Mouse (Mus musculus) MEL (cell line): ENCODE measurements at regions not wholly inside any gene's neighbourhood (a gene's known extent, or its start where the extent isn't known, plus 50 kb on each side); places are given as distances from the start of the nearest gene placed in this dataset.

Experiments
- BHLHE40 ChIP-seq: IDR thresholded peaks from 2 replicates; pipeline ENCODE4 v1.6.1; 2012; ENCODE audit warnings: low read depth, mild to moderate bottlenecking, inconsistent platforms, low read length, improper control_type of control experiment, borderline replicate concordance
- CHD1 ChIP-seq: IDR thresholded peaks from 2 replicates; pipeline ENCODE4 v1.6.1; 2012; ENCODE audit warnings: low read depth, mild to moderate bottlenecking, inconsistent platforms, low read length, improper control_type of control experiment
- CHD2 ChIP-seq: IDR thresholded peaks from 2 replicates; pipeline ENCODE4 v1.6.1; 2011; ENCODE audit warnings: low read length, improper control_type of control experiment
- CTCF ChIP-seq, 3 experiments: IDR thresholded peaks in 2 of 3; conservative IDR thresholded peaks in 1 of 3; 2 replicates each; pipeline ENCODE4 v1.5.1; 2011 to 2012; ENCODE audit warnings: low read length in 3 of 3, low read depth in 2 of 3, mild to moderate bottlenecking in 2 of 3, improper control_type of control experiment in 1 of 3, inconsistent platforms in 1 of 3, mixed read lengths in 1 of 3, moderate library complexity in 1 of 3; ENCODE audit not compliant: control insufficient read depth in 1 of 3, insufficient read depth in 1 of 3, poor library complexity in 1 of 3, severe bottlenecking in 1 of 3
- EP300 ChIP-seq, 2 experiments: IDR thresholded peaks; 2 replicates each; pipeline ENCODE4 v1.6.1; 2011; ENCODE audit warnings: improper control_type of control experiment in 2 of 2, low read length in 2 of 2, low read depth in 1 of 2, mild to moderate bottlenecking in 1 of 2
- GATA1 ChIP-seq: IDR thresholded peaks from 2 replicates; pipeline ENCODE4 v1.6.1; 2011; ENCODE audit warnings: low read depth, low read length, improper control_type of control experiment
- JUND ChIP-seq: IDR thresholded peaks from 2 replicates; pipeline ENCODE4 v1.6.1; 2011; ENCODE audit warnings: low read depth, mild to moderate bottlenecking, improper control_type of control experiment, low read length
- MAX ChIP-seq: IDR thresholded peaks from 2 replicates; pipeline ENCODE4 v1.6.1; 2011; ENCODE audit warnings: low read length, improper control_type of control experiment
- NELFE ChIP-seq: IDR thresholded peaks from 2 replicates; pipeline ENCODE4 v1.6.1; 2011; ENCODE audit warnings: low read depth, low read length, improper control_type of control experiment
- POLR2A ChIP-seq, 2 experiments: IDR thresholded peaks; 2 replicates each; pipeline ENCODE4 v1.6.1; 2011 to 2012; ENCODE audit warnings: low read length in 2 of 2, mild to moderate bottlenecking in 2 of 2, control low read depth in 1 of 2, improper control_type of control experiment in 1 of 2, low read depth in 1 of 2, moderate library complexity in 1 of 2; ENCODE audit not compliant: control insufficient read depth in 1 of 2, insufficient read depth in 1 of 2, poor library complexity in 1 of 2
- POLR2AphosphoS5 ChIP-seq: IDR thresholded peaks from 2 replicates; pipeline ENCODE4 v1.6.1; 2012; ENCODE audit warnings: low read depth, borderline replicate concordance, mild to moderate bottlenecking, inconsistent platforms, low read length, moderate library complexity, mixed read lengths
- USF1 ChIP-seq: IDR thresholded peaks from 2 replicates; pipeline ENCODE4 v1.6.1; 2014; ENCODE audit warnings: low read depth, mild to moderate bottlenecking, inconsistent platforms, low read length, improper control_type of control experiment, moderate library complexity
- USF2 ChIP-seq, 2 experiments: IDR thresholded peaks; 2 replicates each; pipeline ENCODE4 v1.6.1; 2011 to 2012; ENCODE audit warnings: improper control_type of control experiment in 2 of 2, low read length in 2 of 2, borderline replicate concordance in 1 of 2, inconsistent platforms in 1 of 2, low read depth in 1 of 2, mild to moderate bottlenecking in 1 of 2; ENCODE audit not compliant: insufficient read depth in 1 of 2

DNA sequence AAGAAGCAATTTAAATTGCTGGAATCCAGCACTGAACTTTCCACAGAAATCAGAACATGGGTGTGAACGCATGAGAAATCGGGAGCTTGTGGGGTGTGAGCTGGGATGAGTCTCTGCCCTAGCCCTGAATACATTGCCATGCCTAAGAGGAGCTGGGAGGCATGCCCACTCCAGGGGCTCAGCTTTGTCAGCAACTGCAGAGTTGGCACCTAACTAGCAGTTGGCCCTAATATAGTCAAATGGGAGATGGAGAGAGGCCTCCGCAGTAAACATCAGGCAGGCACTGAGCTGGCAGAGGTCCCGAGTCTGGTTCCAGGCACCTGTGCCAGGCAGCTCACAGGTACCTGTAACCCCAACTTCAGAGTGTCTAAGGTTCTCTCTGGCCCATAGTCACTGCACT, 260.1 kb upstream of the Cdh4 start:
- TF ChIP-seq CHD2 (no peak), POLR2A (IDR thresholded peaks at IDR 0.05; ENCODE audit: control insufficient read depth in 1 of 2, insufficient read depth in 1 of 2, low read depth in 1 of 2, low read length in 2 of 2, poor library complexity in 1 of 2) (no peak), MAX (no peak), USF1 (no peak), CTCF (IDR thresholded peaks at IDR 0.05 in 2 of 3, conservative IDR thresholded peaks at IDR 0.05 in 1 of 3; ENCODE audit: control insufficient read depth in 1 of 3, insufficient read depth in 1 of 3, low read depth in 2 of 3, low read length in 3 of 3, poor library complexity in 1 of 3, severe bottlenecking in 1 of 3) (no peak), GATA1 (no peak), EP300 (IDR thresholded peaks at IDR 0.05; ENCODE audit: low read depth in 1 of 2, low read length in 2 of 2) (no peak), JUND (no peak), CHD1 (no peak), USF2 (IDR thresholded peaks at IDR 0.05; ENCODE audit: borderline replicate concordance in 1 of 2, insufficient read depth in 1 of 2, low read depth in 1 of 2, low read length in 2 of 2) (no peak), POLR2AphosphoS5 (no peak), NELFE (no peak), BHLHE40 (no peak)
